Mouse (Mus musculus) right cerebral cortex, adult 2 months (tissue): ENCODE data around the gene Med7.
A peak's percentile ranks its signal among the peaks of the same experiment; 100 is the strongest.

Experiments
- DNase-seq, 2 experiments: peaks; one replicate each; pipeline ENCODE4 v3.0.0; 2021 to 2022; ENCODE audit warnings: low spot score in 2 of 2

The Med7 gene

GRCm38 (mm10) chr11:46436760-46437458, at the start of gene Med7:
Gene Med7, plus strand, starts transcription at chr11:46436925.
- peak; percentile 95 to 96 for DNase-seq

- DNase-seq = no peak
These were observed 49.7 kb upstream of the Med7 start for GRCm38 (mm10) chr11:46387061-46387460.

GRCm38 (mm10) chr11:46388438-46388837, 48.3 kb upstream of the Med7 start:
- DNase-seq = no peak

GRCm38 (mm10) chr11:46389336-46390117, 47.2 kb upstream of the Med7 start, which contains the start of gene Itk:
Gene Itk, minus strand, starts transcription at chr11:46389515.
- DNase-seq = no peak

- DNase-seq = no peak
These were observed 46.1 kb upstream of the Med7 start for GRCm38 (mm10) chr11:46390621-46391020.

GRCm38 (mm10) chr11:46392890-46393289, 43.8 kb upstream of the Med7 start:
- DNase-seq = no peak

- no peak for DNase-seq
These were observed 43.3 kb upstream of the Med7 start for GRCm38 (mm10) chr11:46393413-46393812.

- DNase-seq = no peak
These were observed 41.6 kb upstream of the Med7 start for GRCm38 (mm10) chr11:46395088-46395487.

- no peak for DNase-seq
These were observed 41.0 kb upstream of the Med7 start for GRCm38 (mm10) chr11:46395698-46396097.

- no peak for DNase-seq
These were observed 40.4 kb upstream of the Med7 start, which contains the start of gene Fam71b for GRCm38 (mm10) chr11:46396167-46396859. Gene Fam71b, plus strand, starts transcription at chr11:46396559.

GRCm38 (mm10) chr11:46396860-46397179, 39.9 kb upstream of the Med7 start:
- peak; percentile 17 to 27 for DNase-seq

GRCm38 (mm10) chr11:46397900-46398299, 38.8 kb upstream of the Med7 start:
- no peak for DNase-seq

- no peak for DNase-seq
These were observed 38.3 kb upstream of the Med7 start for GRCm38 (mm10) chr11:46398473-46398872.

GRCm38 (mm10) chr11:46398933-46399383, 37.8 kb upstream of the Med7 start:
- no peak for DNase-seq

GRCm38 (mm10) chr11:46401555-46401954, 35.2 kb upstream of the Med7 start:
- DNase-seq = no peak

GRCm38 (mm10) chr11:46404986-46405385, 31.7 kb upstream of the Med7 start:
- no peak for DNase-seq

GRCm38 (mm10) chr11:46406721-46407120, 30.0 kb upstream of the Med7 start:
- DNase-seq = no peak

- no peak for DNase-seq
These were observed 26.6 kb upstream of the Med7 start for GRCm38 (mm10) chr11:46410018-46410563.

GRCm38 (mm10) chr11:46418438-46418837, 18.3 kb upstream of the Med7 start:
- DNase-seq = no peak

- no peak for DNase-seq
These were observed 17.9 kb upstream of the Med7 start for GRCm38 (mm10) chr11:46418860-46419259.

- no peak for DNase-seq
These were observed 15.4 kb upstream of the Med7 start for GRCm38 (mm10) chr11:46421086-46421888.
